18 mouse cellular contexts compared by ENCODE assay signal in the genomic region with DNA sequence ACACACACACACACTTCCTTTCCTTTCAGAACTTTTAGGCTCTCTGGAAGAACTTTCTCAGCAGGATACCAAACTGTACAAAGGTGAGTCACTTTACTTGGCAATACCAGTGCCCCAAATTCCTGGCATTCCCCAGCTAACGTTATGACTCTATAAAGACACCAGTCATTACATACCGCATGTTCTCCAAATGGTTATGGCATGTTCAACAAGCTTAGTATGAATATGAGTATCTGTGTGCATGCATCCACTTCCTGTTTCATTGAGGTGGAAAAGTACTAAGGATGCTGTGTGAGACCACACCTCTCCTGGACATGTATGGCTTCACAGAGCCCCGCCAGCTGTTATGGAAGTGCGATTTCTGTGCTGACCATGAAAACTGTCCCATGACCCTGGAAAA. TPM values are rescaled to one million over a fixed set of nuclear protein-coding genes. Genes with fewer than 3 reads are reported as not detected.
DNase-seq lines count a peak whose midpoint lies in the region; ATAC-seq and TF ChIP-seq lines count a peak whose summit lies in the region.
"Had no signal": no experiment of that assay in that cellular context is flagged by ENCODE, and none has a peak within 500 bp of the region (broad histone marks: within the 10 kb centered on the region; RNA-seq: fewer than 3 reads in every experiment).

No protein-coding gene starts in this region.

- TF ChIP-seq CTCF in gastrocnemius, adult 2 months (IDR thresholded peaks at IDR 0.05): no peak

- ATAC-seq in limb, embryonic 13.5 days (ENCODE audit: low FRiP score, low read depth): peak; percentile 57; the same call in 1 of the 2 replicates
- no peak for ATAC-seq in neural tube, embryonic 15.5 days (ENCODE audit: low FRiP score)
- ATAC-seq: midbrain, embryonic 13.5 days had no signal

- no peaks in the 10 kb centered on the region for H3K36me3 ChIP-seq in limb, embryonic 13.5 days
- no peaks in the 10 kb centered on the region for H3K36me3 ChIP-seq in neural tube, embryonic 15.5 days
- H3K36me3 ChIP-seq: embryonic facial prominence, embryonic 10.5 days; G1E; heart, embryonic 10.5 days; lung, embryonic 15.5 days; midbrain, embryonic 13.5 days had no signal

- H3K9ac ChIP-seq in limb, embryonic 13.5 days: no peak overlapping the region
- H3K9ac ChIP-seq in neural tube, embryonic 15.5 days (replicated peaks): no peak overlapping the region
- H3K9ac ChIP-seq: lung, embryonic 15.5 days; midbrain, embryonic 13.5 days had no signal

- no peak overlapping the region for H3K4me2 ChIP-seq in limb, embryonic 13.5 days (replicated peaks)
- no peak overlapping the region for H3K4me2 ChIP-seq in neural tube, embryonic 15.5 days
- H3K4me2 ChIP-seq: lung, embryonic 15.5 days; midbrain, embryonic 13.5 days had no signal

- peak overlapping the region; percentile 68 for H3K27ac ChIP-seq in gastrocnemius, adult 2 months
- H3K27ac ChIP-seq in limb, embryonic 13.5 days: no peak overlapping the region; the same call in 1 of the 2 replicates
- no peak overlapping the region for H3K27ac ChIP-seq in neural tube, embryonic 15.5 days (replicated peaks)
- H3K27ac ChIP-seq: embryonic facial prominence, embryonic 10.5 days; heart, embryonic 10.5 days; lung, embryonic 15.5 days; midbrain, embryonic 13.5 days had no signal

- no peak overlapping the region for H3K4me3 ChIP-seq in gastrocnemius, adult 2 months
- no peak overlapping the region for H3K4me3 ChIP-seq in limb, embryonic 13.5 days
- H3K4me3 ChIP-seq in neural tube, embryonic 15.5 days (replicated peaks): no peak overlapping the region
- H3K4me3 ChIP-seq: embryonic facial prominence, embryonic 10.5 days; heart, embryonic 10.5 days; lung, embryonic 15.5 days; midbrain, embryonic 13.5 days had no signal

- peaks cover 23% of the 10 kb centered on the region for H3K4me1 ChIP-seq in limb, embryonic 13.5 days
- H3K4me1 ChIP-seq in neural tube, embryonic 15.5 days: no peaks in the 10 kb centered on the region
- H3K4me1 ChIP-seq: midbrain, embryonic 13.5 days had no signal

- intact Hi-C loops in gastrocnemius, adult 2 months (cut with DNase I): no loop called here
- intact Hi-C loops in gastrocnemius, postnatal 14 days (cut with DNase I; ENCODE audit: low total_unique reads): no loop called here

- no peaks in the 10 kb centered on the region for H3K9me3 ChIP-seq in limb, embryonic 13.5 days
- no peaks in the 10 kb centered on the region for H3K9me3 ChIP-seq in neural tube, embryonic 15.5 days (replicated peaks)
- H3K9me3 ChIP-seq: embryonic facial prominence, embryonic 10.5 days; heart, embryonic 10.5 days; lung, embryonic 15.5 days; midbrain, embryonic 13.5 days had no signal

- H3K27me3 ChIP-seq in limb, embryonic 13.5 days: no peaks in the 10 kb centered on the region
- H3K27me3 ChIP-seq in neural tube, embryonic 15.5 days (replicated peaks): no peaks in the 10 kb centered on the region
- H3K27me3 ChIP-seq: lung, embryonic 15.5 days; midbrain, embryonic 13.5 days had no signal

- no peak for DNase-seq in gastrocnemius, adult 2 months
- DNase-seq in gastrocnemius, postnatal 14 days: no peak
- DNase-seq in Muller cell, postnatal 12 days (ENCODE audit: inconsistent ontology term): peak; percentile 89
- DNase-seq in kidney, adult 11 months: peak; percentile 20
- DNase-seq in urinary bladder, postnatal 4 days (ENCODE audit: low spot score in 2 of 2): no peak
- DNase-seq in B cell, adult 2 months: no peak
- DNase-seq: cerebellum, postnatal 10 days; heart, postnatal 4 days; layer of hippocampus, postnatal 36 days; liver; thymus, postnatal 36 days had no signal

- WGBS in limb, embryonic 13.5 days: 39% methylated on average over 4 of the region's 4 CpGs
- 80% methylated on average over 4 of the region's 4 CpGs for WGBS in neural tube, embryonic 15.5 days

RNA-seq across cellular contexts. Expression of gene Stxbp6, which starts 27.3 kb away (rescaled TPM):
- total RNA-seq in gastrocnemius, adult 2 months (2021): 1 to 10 TPM; 3.3 to 5.7 TPM
- total RNA-seq in gastrocnemius, postnatal 14 days (2021): 10 to 100 TPM in 1 of 2 experiments, 1 to 10 TPM in 1; 7.8 to 12.7 TPM
- polyA plus RNA-seq in limb, embryonic 13.5 days (2015; fragmentation: Nextera tagmentation; extraction: Ambion mirVana): 17.0 and 20.4 TPM in 2 replicates
- 19.1 and 20.3 TPM in 2 replicates for polyA plus RNA-seq in neural tube, embryonic 15.5 days (2015; fragmentation: Nextera tagmentation; extraction: Ambion mirVana)
- polyA plus RNA-seq: G1E had no signal

Comparison
In these comparisons a context has a peak if more than half of its experiments do, and no peak if none do; other contexts are left out.
1. DNase-seq: peak in Muller cell, postnatal 12 days (single experiment) and kidney, adult 11 months (single experiment); none in gastrocnemius, adult 2 months (single experiment), gastrocnemius, postnatal 14 days (single experiment), urinary bladder, postnatal 4 days (0 of 2) and B cell, adult 2 months (0 of 2).